Mouse (Mus musculus) hindbrain, embryonic 12.5 days (tissue): Measurements from ENCODE around the gene Cenpl. TPM values are rescaled to one million over a fixed set of nuclear protein-coding genes. Genes with fewer than 3 reads are reported as not detected.
A peak's percentile ranks its signal among the peaks of the same experiment; 100 is the strongest.

Experiments
- ATAC-seq: fragments of 200-750 bp; cut with Nextera tagmentation; 2 replicates; pipeline ENCODE4 v1.8.0; 2017; ENCODE audit warnings: moderate TSS enrichment; ENCODE audit not compliant: low FRiP score
- H3K27ac ChIP-seq: fragments of 300-500 bp; sonication (generic); 2 replicates; pipeline ENCODE4 v1.5.1; 2016; ENCODE audit warnings: mild to moderate bottlenecking
- H3K27me3 ChIP-seq: fragments of 300-500 bp; sonication (generic); 2 replicates; pipeline ENCODE4 v1.6.1; 2016; ENCODE audit warnings: mild to moderate bottlenecking
- H3K36me3 ChIP-seq: fragments of 300-500 bp; sonication (generic); 2 replicates; pipeline ENCODE4 v1.6.1; 2016; ENCODE audit warnings: mild to moderate bottlenecking
- H3K4me1 ChIP-seq: fragments of 300-500 bp; sonication (generic); 2 replicates; pipeline ENCODE4 v1.6.1; 2016
- H3K4me2 ChIP-seq: fragments of 300-500 bp; sonication (generic); replicated peaks from 2 replicates; pipeline ENCODE4 v1.6.1; 2016; ENCODE audit warnings: mild to moderate bottlenecking
- H3K4me3 ChIP-seq: fragments of 300-500 bp; sonication (generic); 2 replicates; pipeline ENCODE4 v1.5.1; 2016; ENCODE audit warnings: mild to moderate bottlenecking
- H3K9ac ChIP-seq: fragments of 300-500 bp; sonication (generic); 2 replicates; pipeline ENCODE4 v1.6.1; 2016; ENCODE audit warnings: mild to moderate bottlenecking, moderate library complexity
- H3K9me3 ChIP-seq: fragments of 300-500 bp; sonication (generic); replicated peaks from 2 replicates; pipeline ENCODE4 v1.6.1; 2016; ENCODE audit warnings: mild to moderate bottlenecking
- WGBS: fragments of 180-500 bp; shearing (Covaris S2); methylation state at CpG from one replicate; pipeline ENCODE4 v1.1.7; 2016; 5-methylcytosine and 5-hydroxymethylcytosine counted together
- polyA plus RNA-seq: library from polyadenylated mRNA; unstranded; fragments of >200 nt; fragmentation: Nextera tagmentation; extraction: Ambion mirVana; gene quantifications from 2 replicates; pipeline ENCODE4 v1.2.1, GENCODE M21; 2016

Cenpl gene
- polyA plus RNA-seq, 1 experiment from 2014 or later, result 24.3 TPM

DNA sequence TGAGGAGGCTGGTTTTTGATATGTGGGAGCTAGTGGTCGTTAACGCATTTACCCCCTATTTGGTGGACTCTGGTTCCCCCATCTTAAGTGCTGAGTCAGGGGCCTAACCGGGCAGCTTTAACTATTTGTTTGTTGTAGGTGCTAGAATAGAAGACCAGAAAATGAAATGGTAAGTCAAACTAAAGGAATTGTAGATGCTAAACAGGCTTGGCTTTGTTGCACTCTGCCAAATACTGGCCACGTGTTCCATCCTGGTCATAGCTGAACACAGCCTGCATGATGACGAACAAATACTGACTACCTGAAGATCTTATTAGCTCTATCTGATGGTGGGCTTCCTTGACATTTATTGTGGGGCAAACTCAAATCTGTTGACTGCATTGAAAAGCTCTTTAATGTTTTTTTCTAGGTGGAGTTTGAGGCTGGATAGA lies 34.1 kb upstream of the Cenpl start:
- Histone ChIP-seq H3K27ac (peak overlapping the region; percentile 87), H3K27me3 (no peaks in the 10 kb centered on the region), H3K4me1 (peaks cover 23% of the 10 kb centered on the region), H3K4me3 (peak overlapping the region; percentile 81), H3K4me2 (peak overlapping the region; percentile 89), H3K9me3 (no peaks in the 10 kb centered on the region), H3K9ac (peak overlapping the region; percentile 93), H3K36me3 (peaks cover 41% of the 10 kb centered on the region)
- WGBS, result 0% methylated on average over 5 of the region's 5 CpGs
- ATAC-seq, result no peak

DNA sequence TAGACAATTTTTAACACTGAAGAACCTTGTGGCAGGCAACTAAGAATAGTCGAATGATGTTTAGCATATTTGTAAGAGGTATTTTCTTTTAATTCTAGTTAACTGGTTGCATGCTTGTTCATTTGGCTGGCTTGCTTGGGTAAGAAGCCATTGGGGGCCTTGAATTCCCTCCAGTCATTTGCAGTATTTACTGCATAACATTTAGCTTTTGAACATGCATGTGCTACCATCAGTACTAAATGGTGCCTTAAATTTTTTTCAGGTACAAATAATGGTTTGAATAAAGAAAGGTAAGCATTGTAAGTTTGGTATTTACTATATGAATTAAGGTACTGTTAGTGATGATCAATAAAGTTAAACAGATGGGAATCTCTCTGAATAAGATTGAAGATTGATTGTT lies 33.5 kb upstream of the Cenpl start:
- peaks cover 23% of the 10 kb centered on the region for H3K4me1 ChIP-seq
- no peaks in the 10 kb centered on the region for H3K27me3 ChIP-seq
- peak overlapping the region; percentile 87; the same call in 1 of the 2 replicates for H3K27ac ChIP-seq
- peak overlapping the region; percentile 93 for H3K9ac ChIP-seq
- 0% methylated on average over 1 of the region's 1 CpGs for WGBS
- no peak for ATAC-seq
- no peaks in the 10 kb centered on the region for H3K9me3 ChIP-seq
- peak overlapping the region; percentile 81 for H3K4me3 ChIP-seq
- H3K36me3 ChIP-seq, result peaks cover 38% of the 10 kb centered on the region
- H3K4me2 ChIP-seq, result peak overlapping the region; percentile 89

DNA sequence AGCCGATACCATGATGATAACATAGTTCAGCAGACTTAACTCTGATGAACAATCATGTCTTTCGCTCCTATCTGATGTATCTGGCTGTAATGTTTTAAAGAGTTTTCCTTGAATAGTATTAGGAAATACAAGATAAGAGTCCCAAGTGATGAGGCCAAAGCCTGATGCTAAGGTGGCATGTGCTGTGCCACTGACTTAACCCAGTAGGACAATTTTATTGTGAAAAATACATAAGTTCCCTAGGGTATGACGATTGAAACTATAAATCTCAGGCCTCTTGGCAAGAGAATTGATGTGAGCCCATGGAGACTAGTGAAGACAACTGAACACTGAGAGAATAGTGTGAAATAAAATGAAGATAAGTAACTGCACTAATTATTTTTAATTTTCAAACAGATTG lies 32.9 kb upstream of the Cenpl start:
- H3K4me1 ChIP-seq, result peaks cover 23% of the 10 kb centered on the region
- peaks cover 33% of the 10 kb centered on the region for H3K36me3 ChIP-seq
- peak overlapping the region; percentile 58; the same call in 1 of the 2 replicates for H3K9ac ChIP-seq
- no peak for ATAC-seq
- H3K27ac ChIP-seq, result no peak overlapping the region
- no peaks in the 10 kb centered on the region for H3K9me3 ChIP-seq
- 32% methylated on average over 3 of the region's 3 CpGs for WGBS
- peak overlapping the region; percentile 21 for H3K4me3 ChIP-seq
- peak overlapping the region; percentile 89 for H3K4me2 ChIP-seq
- no peaks in the 10 kb centered on the region for H3K27me3 ChIP-seq

DNA sequence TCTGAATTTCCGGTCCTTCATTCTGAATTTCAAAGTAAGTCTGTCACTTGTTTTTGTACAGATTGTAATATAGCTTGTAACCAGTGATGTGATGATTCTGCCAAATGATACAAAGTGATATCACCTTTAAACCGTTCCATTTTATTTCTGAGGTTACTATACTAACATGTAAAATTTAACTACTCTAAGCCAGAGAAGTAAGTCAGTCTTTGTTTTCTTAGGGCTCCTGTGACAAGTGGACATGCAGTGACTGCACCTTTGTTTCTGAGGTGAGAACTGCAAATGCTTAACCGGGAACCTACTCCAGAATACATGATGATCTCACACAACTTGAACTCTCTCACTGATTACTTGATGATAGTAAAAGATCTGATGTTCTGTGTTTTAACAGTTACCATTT lies 32.5 kb upstream of the Cenpl start:
- peak overlapping the region; percentile 21; the same call in 1 of the 2 replicates for H3K4me3 ChIP-seq
- H3K9ac ChIP-seq, result no peak overlapping the region
- H3K27me3 ChIP-seq, result no peaks in the 10 kb centered on the region
- ATAC-seq, result no peak
- no peaks in the 10 kb centered on the region for H3K9me3 ChIP-seq
- H3K27ac ChIP-seq, result no peak overlapping the region
- peaks cover 33% of the 10 kb centered on the region for H3K36me3 ChIP-seq
- H3K4me2 ChIP-seq, result peak overlapping the region; percentile 89
- peaks cover 23% of the 10 kb centered on the region for H3K4me1 ChIP-seq
- WGBS, result 51% methylated on average over 3 of the region's 3 CpGs

DNA sequence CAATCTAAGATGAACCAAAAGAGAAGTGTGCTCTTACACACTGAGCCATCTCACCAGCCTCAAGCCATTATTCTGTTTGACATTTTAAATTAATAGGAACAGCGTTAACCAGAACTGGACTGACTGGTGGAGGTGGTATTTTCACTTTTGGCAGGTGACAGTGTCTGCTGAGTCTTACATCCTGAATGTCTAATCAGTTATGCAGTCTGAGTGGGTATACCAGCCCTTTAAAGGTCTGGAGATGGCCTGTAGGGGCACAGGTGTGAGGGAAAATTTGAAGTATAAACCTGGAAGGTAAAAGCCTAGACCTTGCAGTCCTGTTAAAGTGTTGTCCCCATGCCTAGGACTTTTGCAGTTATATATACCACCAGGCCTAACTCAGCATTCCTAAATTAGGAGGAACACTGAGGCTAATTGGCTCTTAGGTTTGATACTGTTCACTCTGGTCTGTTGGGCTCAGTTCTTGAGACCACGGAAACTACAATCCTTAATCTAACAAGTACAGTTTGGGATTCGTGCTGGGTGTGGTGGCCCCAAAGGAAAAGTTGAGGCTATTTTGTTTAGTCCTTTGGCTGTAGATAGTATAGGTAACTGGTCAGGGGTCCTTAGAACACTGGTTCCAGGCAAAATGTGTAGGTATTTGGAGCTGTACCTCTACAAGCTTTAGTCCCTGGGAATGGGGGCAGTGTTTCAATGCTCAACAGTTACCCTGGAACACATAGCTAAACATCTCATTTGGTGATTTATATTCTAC lies 31.4 kb upstream of the Cenpl start:
- peaks cover 15% of the 10 kb centered on the region for H3K4me1 ChIP-seq
- no peak overlapping the region for H3K4me3 ChIP-seq
- no peaks in the 10 kb centered on the region for H3K27me3 ChIP-seq
- H3K4me2 ChIP-seq, result no peak overlapping the region
- WGBS, result 8% methylated on average over 3 of the region's 3 CpGs
- H3K9ac ChIP-seq, result no peak overlapping the region
- no peak for ATAC-seq
- peak overlapping the region; percentile 60; the same call in 1 of the 2 replicates for H3K27ac ChIP-seq
- H3K36me3 ChIP-seq, result peaks cover 33% of the 10 kb centered on the region
- no peaks in the 10 kb centered on the region for H3K9me3 ChIP-seq

DNA sequence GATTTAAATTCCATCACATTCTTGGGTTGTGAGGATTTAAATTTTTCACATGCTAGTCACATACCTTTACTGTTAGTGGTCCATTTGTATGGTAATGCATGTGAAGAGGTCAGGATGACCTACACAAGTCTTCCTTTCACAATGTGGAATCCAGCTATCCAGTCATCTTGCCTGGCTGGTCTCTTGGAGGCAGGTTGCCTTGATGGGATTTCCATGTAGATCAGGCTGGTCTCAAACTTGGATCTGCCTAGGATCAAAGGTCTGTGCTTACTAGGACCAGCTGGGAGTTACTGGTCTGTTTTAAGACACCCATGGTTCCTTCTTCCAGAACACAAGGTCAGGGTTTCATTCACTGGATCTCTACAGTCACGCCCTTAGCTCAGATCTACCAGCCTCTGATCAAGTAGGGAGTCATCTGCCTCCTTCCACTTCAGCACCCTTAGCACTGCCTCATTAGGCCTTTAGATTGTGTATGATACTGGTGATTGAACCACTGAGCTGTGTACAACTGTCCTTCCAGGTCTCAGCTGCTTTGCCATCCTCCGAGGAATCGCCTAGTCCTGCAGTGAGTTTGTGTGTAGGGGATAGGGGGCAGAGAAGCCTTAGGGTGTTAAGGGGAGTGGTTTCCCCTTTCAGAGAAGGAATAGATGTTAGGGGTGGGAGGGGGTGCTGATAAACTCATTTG lies 30.6 kb upstream of the Cenpl start:
- whole genome bisulfite sequencing, result 16% methylated on average over 3 of the region's 3 CpGs
- peak; percentile 3; the same call in 1 of the 2 replicates for ATAC-seq

DNA sequence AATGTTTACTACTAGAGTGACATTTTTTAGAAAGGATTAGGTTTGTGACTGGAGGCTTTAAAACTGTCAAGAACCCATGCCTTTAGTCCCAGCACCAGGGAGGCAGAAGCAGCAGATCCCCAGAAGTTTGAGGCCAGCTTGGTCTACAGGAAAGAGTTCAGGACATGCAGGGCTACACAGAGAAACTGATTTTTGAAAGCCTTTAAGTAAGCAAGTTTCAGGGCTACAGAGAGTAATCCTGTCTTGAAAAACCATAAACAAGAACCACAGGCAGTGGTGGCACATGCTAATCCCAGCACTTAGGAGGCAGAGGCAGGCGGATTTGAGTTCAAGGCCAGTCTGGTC lies 30.1 kb upstream of the Cenpl start:
- Histone ChIP-seq H3K4me3 (no peak overlapping the region), H3K4me2 (no peak overlapping the region), H3K9me3 (no peaks in the 10 kb centered on the region), H3K9ac (no peak overlapping the region), H3K27me3 (no peaks in the 10 kb centered on the region), H3K4me1 (peaks cover 15% of the 10 kb centered on the region), H3K27ac (peak overlapping the region; percentile 60; the same call in 1 of the 2 replicates), H3K36me3 (peaks cover 42% of the 10 kb centered on the region)
- WGBS, result 81% methylated on average over 1 of the region's 1 CpGs
- no peak for ATAC-seq

More for the DNA sequence above, 30.6 kb upstream of the Cenpl start:
- Histone ChIP-seq H3K4me1 (peaks cover 15% of the 10 kb centered on the region), H3K9ac (no peak overlapping the region), H3K9me3 (no peaks in the 10 kb centered on the region), H3K4me2 (no peak overlapping the region), H3K27ac (peak overlapping the region; percentile 60), H3K36me3 (peaks cover 39% of the 10 kb centered on the region), H3K4me3 (no peak overlapping the region), H3K27me3 (no peaks in the 10 kb centered on the region)

DNA sequence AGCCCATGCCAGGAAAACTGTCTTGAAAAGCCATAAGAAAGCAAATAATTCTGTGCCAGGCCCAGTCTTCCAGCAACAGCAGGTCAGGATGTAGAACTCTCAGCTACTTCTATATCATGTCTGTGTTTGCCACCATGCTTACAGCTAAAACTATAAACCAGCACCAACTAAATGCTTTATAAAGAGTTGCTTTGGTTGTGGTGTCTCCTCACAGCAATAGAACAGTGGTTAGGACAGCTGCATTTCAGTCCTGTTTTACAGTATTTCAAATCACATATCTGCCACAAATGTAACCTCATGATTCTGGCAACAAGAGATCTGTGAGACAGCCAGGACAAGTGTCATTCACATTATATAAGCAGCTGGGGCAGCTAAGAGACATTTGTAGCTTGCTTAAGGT lies 29.7 kb upstream of the Cenpl start:
- Histone ChIP-seq H3K36me3 (peaks cover 47% of the 10 kb centered on the region), H3K4me3 (no peak overlapping the region), H3K9ac (no peak overlapping the region), H3K27me3 (no peaks in the 10 kb centered on the region), H3K4me2 (no peak overlapping the region), H3K4me1 (peaks cover 15% of the 10 kb centered on the region), H3K9me3 (no peaks in the 10 kb centered on the region), H3K27ac (no peak overlapping the region)
- ATAC-seq, result no peak

DNA sequence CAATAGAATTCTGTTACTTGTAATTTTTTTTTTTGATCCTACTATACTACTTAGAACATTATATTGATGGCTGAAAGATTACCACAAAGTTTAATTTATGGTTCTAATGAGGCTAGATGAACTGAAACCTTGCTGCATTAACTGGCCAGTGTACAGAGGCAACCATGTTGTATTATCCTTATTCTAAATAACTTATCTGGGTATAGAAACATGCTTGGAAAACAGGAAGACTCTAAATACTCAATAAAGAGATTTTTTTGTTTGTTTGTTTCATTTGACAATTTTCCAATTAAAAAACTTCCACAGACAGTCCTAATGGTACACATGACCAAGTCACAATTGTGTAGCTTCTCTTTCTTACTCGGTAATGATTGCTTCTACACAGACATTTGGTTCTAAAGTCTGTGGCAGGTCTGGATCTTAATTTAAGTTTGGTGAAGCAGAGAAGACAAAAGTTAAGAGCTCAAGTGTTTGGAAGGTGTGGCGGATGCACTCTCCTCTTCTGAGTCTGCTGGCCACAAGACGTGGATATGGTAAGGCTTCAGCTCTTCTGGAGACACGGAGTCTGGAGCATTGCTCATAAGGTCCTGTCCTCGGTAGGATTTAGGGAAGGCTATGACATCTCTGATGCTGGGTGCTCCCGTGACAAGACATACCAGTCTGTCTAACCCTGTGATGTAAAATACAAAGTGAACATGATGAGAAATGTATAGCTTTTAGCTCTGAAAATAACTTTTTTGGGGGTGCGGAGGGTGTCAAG lies 29.1 kb upstream of the Cenpl start:
- Histone ChIP-seq H3K36me3 (peaks cover 52% of the 10 kb centered on the region), H3K4me2 (no peak overlapping the region), H3K4me3 (no peak overlapping the region), H3K9me3 (no peaks in the 10 kb centered on the region), H3K27ac (no peak overlapping the region), H3K27me3 (no peaks in the 10 kb centered on the region), H3K9ac (no peak overlapping the region), H3K4me1 (peaks cover 14% of the 10 kb centered on the region)
- ATAC-seq, result no peak
- 93% methylated on average over 7 of the region's 7 CpGs for WGBS

DNA sequence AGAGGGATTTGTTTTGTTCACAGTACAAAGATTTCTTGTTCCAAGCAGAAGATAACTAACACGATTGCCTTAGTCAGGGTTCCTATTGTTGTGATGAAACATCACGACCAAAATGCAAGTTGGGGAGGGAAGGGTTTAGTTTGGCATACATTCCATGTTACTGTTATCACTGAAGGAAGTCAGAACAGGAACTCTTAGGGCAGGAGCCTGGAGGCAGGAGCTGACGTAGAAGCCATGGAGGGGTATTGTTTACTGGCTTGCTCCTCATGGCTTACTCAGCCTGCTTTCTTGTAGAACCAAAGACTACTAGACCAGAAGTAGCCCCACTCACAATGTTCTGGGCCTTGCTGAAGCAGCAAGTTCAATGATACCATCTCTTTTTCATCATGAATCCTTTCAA lies 23.5 kb upstream of the Cenpl start:
- H3K27ac ChIP-seq, result no peak overlapping the region
- ATAC-seq, result no peak
- peaks cover 49% of the 10 kb centered on the region for H3K36me3 ChIP-seq
- 86% methylated on average over 3 of the region's 3 CpGs for WGBS
- no peak overlapping the region for H3K4me3 ChIP-seq
- no peak overlapping the region for H3K4me2 ChIP-seq
- H3K9me3 ChIP-seq, result no peaks in the 10 kb centered on the region
- H3K4me1 ChIP-seq, result no peaks in the 10 kb centered on the region
- no peaks in the 10 kb centered on the region for H3K27me3 ChIP-seq
- no peak overlapping the region for H3K9ac ChIP-seq

DNA sequence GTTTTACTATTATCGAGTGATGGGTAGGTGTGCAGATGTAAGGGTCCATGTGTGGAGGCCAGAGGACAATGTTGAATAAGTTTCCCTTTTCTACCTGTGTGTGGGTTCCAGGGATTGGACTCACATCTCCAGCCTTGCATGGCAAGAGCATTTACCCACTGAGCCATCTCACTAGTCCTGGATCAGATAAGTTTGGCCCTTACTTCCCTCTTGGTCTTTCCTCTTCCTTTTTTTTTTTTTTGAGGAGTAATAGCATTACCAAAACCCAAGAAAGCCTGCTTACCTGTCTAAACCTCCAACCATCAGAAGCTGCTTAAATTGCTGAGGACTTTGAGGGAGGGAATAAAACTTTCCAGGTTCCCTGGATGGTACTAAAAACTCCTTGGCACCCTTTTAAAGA lies 13.3 kb upstream of the Cenpl start:
- Histone ChIP-seq H3K4me2 (no peak overlapping the region), H3K4me3 (no peak overlapping the region), H3K36me3 (peaks cover 28% of the 10 kb centered on the region), H3K27me3 (no peaks in the 10 kb centered on the region), H3K27ac (no peak overlapping the region), H3K9me3 (no peaks in the 10 kb centered on the region), H3K4me1 (no peaks in the 10 kb centered on the region), H3K9ac (no peak overlapping the region)
- ATAC-seq, result no peak
- 94% methylated on average over 1 of the region's 1 CpGs for WGBS

DNA sequence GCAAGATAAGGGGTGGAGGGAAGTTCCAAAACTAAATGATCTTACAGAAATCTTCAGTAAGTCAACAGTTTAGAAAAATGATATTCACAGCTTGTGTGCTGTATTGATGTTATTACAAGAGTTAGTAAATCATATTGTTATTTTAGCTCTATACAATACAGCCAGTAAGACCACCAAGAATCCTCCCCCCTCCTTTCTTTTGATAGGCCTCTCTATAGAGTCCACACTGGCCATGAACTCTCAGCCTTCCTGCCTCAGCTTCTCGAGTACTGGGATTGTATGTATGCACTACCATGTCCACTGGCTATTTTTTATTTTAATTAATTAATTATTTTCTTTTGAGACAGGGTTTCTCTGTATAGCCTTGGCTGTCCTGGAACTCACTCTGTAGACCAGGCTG lies 7.2 kb upstream of the Cenpl start:
- H3K27ac ChIP-seq, result no peak overlapping the region
- peaks cover 7% of the 10 kb centered on the region for H3K36me3 ChIP-seq
- H3K4me2 ChIP-seq, result no peak overlapping the region
- no peak overlapping the region for H3K9ac ChIP-seq
- no peaks in the 10 kb centered on the region for H3K27me3 ChIP-seq
- H3K4me1 ChIP-seq, result no peaks in the 10 kb centered on the region
- H3K9me3 ChIP-seq, result no peaks in the 10 kb centered on the region
- ATAC-seq, result no peak
- H3K4me3 ChIP-seq, result no peak overlapping the region
- WGBS, result 96% methylated on average over 1 of the region's 1 CpGs
